Mouse (Mus musculus) thymus, adult 18-20 months (tissue): ENCODE measurements around the gene Gpx2.

Experiments used
- DNase-seq, 2 experiments: peaks; one replicate each; pipeline ENCODE4 v3.0.0; 2022; ENCODE audit warnings: mixed read lengths in 2 of 2

Gpx2 gene

GRCm38 (mm10) chr12:76795350-76795749, at the start of gene Gpx2:
Gene Gpx2, minus strand, starts transcription at chr12:76795554.
- no peak for DNase-seq

GRCm38 (mm10) chr12:76844346-76845061, 49.1 kb upstream of the Gpx2 start:
- no peak for DNase-seq

- DNase-seq = no peak
Measured at GRCm38 (mm10) chr12:76840081-76840480, 44.7 kb upstream of the Gpx2 start.

- DNase-seq = no peak
Measured at GRCm38 (mm10) chr12:76839298-76839697, 43.9 kb upstream of the Gpx2 start.

GRCm38 (mm10) chr12:76837844-76838650, 42.7 kb upstream of the Gpx2 start:
- no peak for DNase-seq

GRCm38 (mm10) chr12:76837101-76837843, 41.9 kb upstream of the Gpx2 start:
- DNase-seq = peak; percentile 97 to 98

- DNase-seq = no peak
Measured at GRCm38 (mm10) chr12:76832704-76833103, 37.4 kb upstream of the Gpx2 start.

GRCm38 (mm10) chr12:76825283-76825682, 29.9 kb upstream of the Gpx2 start:
- DNase-seq = no peak

- DNase-seq = no peak
Measured at GRCm38 (mm10) chr12:76822651-76823041, 27.3 kb upstream of the Gpx2 start, which contains the start of gene Rab15. Gene Rab15, minus strand, starts transcription at chr12:76822908.

- no peak for DNase-seq
Measured at GRCm38 (mm10) chr12:76822002-76822650, 26.8 kb upstream of the Gpx2 start.

GRCm38 (mm10) chr12:76820615-76821014, 25.3 kb upstream of the Gpx2 start:
- no peak for DNase-seq

- DNase-seq = no peak
Measured at GRCm38 (mm10) chr12:76819816-76820215, 24.5 kb upstream of the Gpx2 start.

- no peak for DNase-seq
Measured at GRCm38 (mm10) chr12:76818908-76819307, 23.6 kb upstream of the Gpx2 start.

- DNase-seq = no peak
Measured at GRCm38 (mm10) chr12:76818120-76818519, 22.8 kb upstream of the Gpx2 start.

GRCm38 (mm10) chr12:76817176-76817575, 21.8 kb upstream of the Gpx2 start:
- no peak for DNase-seq

- DNase-seq = no peak
Measured at GRCm38 (mm10) chr12:76816720-76817119, 21.4 kb upstream of the Gpx2 start.

- DNase-seq = no peak
Measured at GRCm38 (mm10) chr12:76814120-76814519, 18.8 kb upstream of the Gpx2 start.

- DNase-seq = no peak
Measured at GRCm38 (mm10) chr12:76813543-76813942, 18.2 kb upstream of the Gpx2 start.

- DNase-seq = no peak
Measured at GRCm38 (mm10) chr12:76811006-76811405, 15.7 kb upstream of the Gpx2 start.

- no peak for DNase-seq
Measured at GRCm38 (mm10) chr12:76810491-76810890, 15.1 kb upstream of the Gpx2 start.

- no peak for DNase-seq
Measured at GRCm38 (mm10) chr12:76807796-76808195, 12.4 kb upstream of the Gpx2 start.

- DNase-seq = no peak
Measured at GRCm38 (mm10) chr12:76805056-76805811, 9.9 kb upstream of the Gpx2 start.
